Mouse (Mus musculus) layer of hippocampus, adult 9-10 months (tissue): ENCODE results near the gene Cpeb4.
"Not testable (repeated sequence)": the region's sequence is repeated elsewhere in the genome, so short reads cannot be mapped to it uniquely, and the experiment has no call there.

ENCODE experiments used
- DNase-seq: peaks from one replicate; pipeline ENCODE4 v3.0.0; 2022; ENCODE audit warnings: low spot score

The Cpeb4 gene

GRCm38 (mm10) chr11:31871911-31872310 lies at the start of gene Cpeb4:
Gene Cpeb4, plus strand, starts transcription at chr11:31872211.
- no peak for DNase-seq

GRCm38 (mm10) chr11:31822556-31822955 lies 49.5 kb upstream of the Cpeb4 start:
- DNase-seq: no peak

GRCm38 (mm10) chr11:31823513-31823912 lies 48.5 kb upstream of the Cpeb4 start:
- DNase-seq: no peak

GRCm38 (mm10) chr11:31824504-31825166 lies 47.4 kb upstream of the Cpeb4 start:
- no peak for DNase-seq

- DNase-seq: no peak
These were observed 43.8 kb upstream of the Cpeb4 start for GRCm38 (mm10) chr11:31828011-31828770.

GRCm38 (mm10) chr11:31828771-31829072 lies 43.3 kb upstream of the Cpeb4 start:
- no peak for DNase-seq

- no peak for DNase-seq
These were observed 41.5 kb upstream of the Cpeb4 start for GRCm38 (mm10) chr11:31830213-31831151.

- DNase-seq: no peak
These were observed 40.6 kb upstream of the Cpeb4 start for GRCm38 (mm10) chr11:31831451-31831850.

GRCm38 (mm10) chr11:31831983-31832382 lies 40.0 kb upstream of the Cpeb4 start:
- DNase-seq: no peak

- no peak for DNase-seq
These were observed 39.5 kb upstream of the Cpeb4 start for GRCm38 (mm10) chr11:31832439-31832980.

GRCm38 (mm10) chr11:31833506-31833905 lies 38.5 kb upstream of the Cpeb4 start:
- DNase-seq: no peak

- DNase-seq: no peak
These were observed 36.7 kb upstream of the Cpeb4 start for GRCm38 (mm10) chr11:31835352-31835751.

- DNase-seq: no peak
These were observed 34.8 kb upstream of the Cpeb4 start for GRCm38 (mm10) chr11:31837243-31837642.

- no peak for DNase-seq
These were observed 34.3 kb upstream of the Cpeb4 start for GRCm38 (mm10) chr11:31837753-31838152.

- DNase-seq: no peak
These were observed 33.4 kb upstream of the Cpeb4 start for GRCm38 (mm10) chr11:31838442-31839083.

GRCm38 (mm10) chr11:31839084-31839460 lies 32.9 kb upstream of the Cpeb4 start:
- no peak for DNase-seq

GRCm38 (mm10) chr11:31842171-31842959 lies 29.6 kb upstream of the Cpeb4 start:
- DNase-seq: no peak

- DNase-seq: no peak
These were observed 28.7 kb upstream of the Cpeb4 start for GRCm38 (mm10) chr11:31843177-31843833.

GRCm38 (mm10) chr11:31843834-31844188 lies 28.2 kb upstream of the Cpeb4 start:
- no peak for DNase-seq

- DNase-seq: not testable (repeated sequence)
These were observed 26.9 kb upstream of the Cpeb4 start for GRCm38 (mm10) chr11:31845111-31845510.
